Mouse (Mus musculus) liver, embryonic 13.5 days (tissue): ENCODE results near the gene Catsper4. TPM values are rescaled to one million over a fixed set of nuclear protein-coding genes. Genes with fewer than 3 reads are reported as not detected.

Experiments used
- ATAC-seq: fragments of 200-750 bp; cut with Nextera tagmentation; 2 replicates; pipeline ENCODE4 v1.8.0; 2017; ENCODE audit warnings: low read depth, mild to moderate bottlenecking, moderate number of reproducible peaks, moderate library complexity
- DNase-seq: peaks from one replicate; pipeline ENCODE4 v3.0.0; 2022
- H3K27ac ChIP-seq: fragments of 300-500 bp; sonication (generic); 2 replicates; pipeline ENCODE4 v1.5.1; 2015; ENCODE audit warnings: moderate library complexity, mild to moderate bottlenecking, inconsistent platforms
- H3K27me3 ChIP-seq: fragments of 300-500 bp; sonication (generic); 2 replicates; pipeline ENCODE4 v1.6.1; 2015; ENCODE audit warnings: mild to moderate bottlenecking, inconsistent platforms
- H3K36me3 ChIP-seq: fragments of 300-500 bp; sonication (generic); 2 replicates; pipeline ENCODE4 v1.6.1; 2015; ENCODE audit warnings: mild to moderate bottlenecking, inconsistent platforms
- H3K4me1 ChIP-seq: fragments of 300-500 bp; sonication (generic); replicated peaks from 2 replicates; pipeline ENCODE4 v1.6.1; 2015; ENCODE audit warnings: inconsistent platforms
- H3K4me2 ChIP-seq: fragments of 300-500 bp; sonication (generic); 2 replicates; pipeline ENCODE4 v1.6.1; 2015; ENCODE audit warnings: inconsistent platforms, mild to moderate bottlenecking, moderate library complexity
- H3K4me3 ChIP-seq: fragments of 300-500 bp; sonication (generic); replicated peaks from 2 replicates; pipeline ENCODE4 v1.5.1; 2015; ENCODE audit warnings: mild to moderate bottlenecking, inconsistent platforms
- H3K9ac ChIP-seq: fragments of 300-500 bp; sonication (generic); 2 replicates; pipeline ENCODE4 v1.6.1; 2015; ENCODE audit warnings: mild to moderate bottlenecking, inconsistent platforms
- H3K9me3 ChIP-seq: fragments of 300-500 bp; sonication (generic); replicated peaks from 2 replicates; pipeline ENCODE4 v1.6.1; 2016; ENCODE audit warnings: inconsistent platforms
- WGBS: fragments of 180-500 bp; shearing (Covaris S2); methylation state at CpG from one replicate; pipeline ENCODE4 v1.1.7; 2015; ENCODE audit not compliant: insufficient replicate concordance; 5-methylcytosine and 5-hydroxymethylcytosine counted together
- polyA plus RNA-seq: library from polyadenylated mRNA; unstranded; fragments of >200 nt; fragmentation: Nextera tagmentation; extraction: Ambion mirVana; gene quantifications from 2 replicates; pipeline ENCODE4 v1.2.1, GENCODE M21; 2015

Gene Catsper4
- polyA plus RNA-seq, 1 experiment from 2014 or later = not detected

DNA sequence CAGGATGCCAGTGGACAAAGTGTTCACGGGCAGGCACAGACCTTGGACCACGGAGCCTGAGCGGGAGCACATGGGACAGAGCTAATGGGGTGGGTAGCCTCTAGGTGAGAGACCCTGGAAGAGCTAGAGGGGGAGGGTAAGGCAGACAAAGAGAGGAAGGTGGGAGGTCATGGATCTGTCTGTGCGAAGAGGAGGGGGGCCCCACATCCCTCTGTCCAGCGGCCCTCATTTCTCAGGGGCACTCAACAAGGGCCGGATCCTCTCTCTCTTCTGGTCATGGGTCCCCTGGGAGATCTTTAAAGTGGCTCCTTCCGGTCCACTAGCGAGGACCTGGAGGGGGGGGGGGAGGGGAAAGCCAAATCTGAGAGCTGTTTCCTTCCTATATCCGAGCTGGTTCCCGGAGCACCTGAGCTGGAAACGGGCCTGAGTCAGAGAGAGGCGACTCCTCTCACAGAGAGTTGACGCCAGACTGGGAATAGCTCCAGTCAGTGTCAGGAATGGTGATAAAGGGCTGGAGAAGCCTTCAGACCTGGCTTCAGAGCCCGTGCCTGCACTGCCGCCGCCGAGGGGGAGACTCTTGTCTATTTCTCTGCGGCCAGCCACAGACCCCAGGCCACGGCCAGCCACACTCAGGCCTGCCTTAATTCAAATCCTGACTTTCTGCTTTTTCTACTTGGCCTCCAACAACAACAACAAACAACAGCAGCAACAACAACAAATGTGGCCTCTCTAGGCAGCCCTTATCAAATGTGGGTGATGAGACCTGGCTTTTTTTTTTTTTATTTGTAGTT, 29.4 kb upstream of the Catsper4 start:
- Histone ChIP-seq H3K9ac (no peak overlapping the region), H3K4me2 (no peak overlapping the region), H3K4me3 (no peak overlapping the region), H3K9me3 (no peaks in the 10 kb centered on the region), H3K36me3 (no peaks in the 10 kb centered on the region), H3K27me3 (peaks cover 57% of the 10 kb centered on the region), H3K4me1 (peaks cover 61% of the 10 kb centered on the region), H3K27ac (no peak overlapping the region)
- ATAC-seq (no peak), DNase-seq (no peak)
- WGBS = 23% methylated on average over 19 of the region's 19 CpGs

DNA sequence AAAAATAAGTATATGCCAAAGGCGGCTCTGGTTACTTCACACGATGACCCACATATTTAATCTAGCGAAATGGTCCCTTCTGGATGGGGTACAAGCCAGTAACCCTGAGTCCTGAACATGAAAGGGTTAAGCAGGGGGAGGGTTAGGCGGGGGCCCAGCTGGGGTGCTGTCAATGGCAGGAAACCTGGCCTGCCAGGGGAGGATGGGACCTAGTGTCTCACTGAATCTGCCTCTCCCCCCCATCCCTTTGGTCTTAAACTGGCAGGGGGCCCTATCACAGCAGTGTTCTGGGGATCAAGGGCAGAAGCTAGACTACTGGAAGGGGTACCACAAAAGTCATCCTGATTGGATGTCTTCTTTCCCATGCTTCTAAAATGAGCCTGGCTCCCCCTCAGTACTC, 28.7 kb upstream of the Catsper4 start:
- DNase-seq = no peak
- WGBS = 36% methylated on average over 4 of the region's 4 CpGs
- Histone ChIP-seq H3K9me3 (no peaks in the 10 kb centered on the region), H3K9ac (no peak overlapping the region), H3K27ac (no peak overlapping the region), H3K4me3 (no peak overlapping the region), H3K4me1 (peaks cover 69% of the 10 kb centered on the region), H3K4me2 (no peak overlapping the region), H3K27me3 (peaks cover 65% of the 10 kb centered on the region), H3K36me3 (no peaks in the 10 kb centered on the region)
- no peak for ATAC-seq

DNA sequence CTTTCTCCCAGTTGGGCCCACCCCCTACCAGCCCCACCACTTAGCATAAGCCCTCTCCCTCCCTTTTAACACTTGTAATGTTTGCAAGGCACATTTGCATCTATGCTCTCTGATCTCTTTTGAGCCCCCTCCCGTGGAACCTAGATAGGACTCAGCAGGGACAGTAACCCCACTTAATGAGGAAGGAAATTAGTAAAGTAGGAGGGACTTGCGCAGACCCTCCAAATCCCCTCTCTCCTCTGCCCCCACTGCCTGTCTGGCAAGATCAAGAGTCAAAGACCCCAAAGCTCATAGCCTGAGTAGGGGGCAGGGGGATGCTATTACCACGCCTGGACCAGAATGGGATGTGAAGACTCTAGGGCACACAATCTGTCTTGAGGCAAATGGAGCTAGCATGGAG, 27.7 kb upstream of the Catsper4 start:
- Histone ChIP-seq H3K36me3 (no peaks in the 10 kb centered on the region), H3K4me2 (no peak overlapping the region), H3K9ac (no peak overlapping the region), H3K9me3 (no peaks in the 10 kb centered on the region), H3K27ac (no peak overlapping the region), H3K4me3 (no peak overlapping the region), H3K27me3 (peaks cover 75% of the 10 kb centered on the region), H3K4me1 (peaks cover 79% of the 10 kb centered on the region)
- 43% methylated on average over 3 of the region's 3 CpGs for WGBS
- ATAC-seq (no peak), DNase-seq (no peak)

- ATAC-seq (no peak), DNase-seq (no peak)
- Histone ChIP-seq H3K9ac (no peak within 1 kb of the TSS; the same call in 1 of the 2 replicates), H3K27ac (no peak within 1 kb of the TSS; the same call in 1 of the 2 replicates), H3K4me3 (peak within 1 kb of the TSS; percentile 52), H3K9me3 (no peaks in the 10 kb centered on the region), H3K4me2 (peak within 1 kb of the TSS; percentile 68), H3K36me3 (no peaks in the 10 kb centered on the region), H3K4me1 (peaks cover 83% of the 10 kb centered on the region), H3K27me3 (peaks cover 85% of the 10 kb centered on the region)
- WGBS = 5% methylated on average over 13 of the region's 13 CpGs
Observed at GRCm38 (mm10) chr4:134253722-134254324, 26.6 kb upstream of the Catsper4 start, which contains the start of gene Grrp1. Gene Grrp1 (minus strand): TSS chr4:134254106.

DNA sequence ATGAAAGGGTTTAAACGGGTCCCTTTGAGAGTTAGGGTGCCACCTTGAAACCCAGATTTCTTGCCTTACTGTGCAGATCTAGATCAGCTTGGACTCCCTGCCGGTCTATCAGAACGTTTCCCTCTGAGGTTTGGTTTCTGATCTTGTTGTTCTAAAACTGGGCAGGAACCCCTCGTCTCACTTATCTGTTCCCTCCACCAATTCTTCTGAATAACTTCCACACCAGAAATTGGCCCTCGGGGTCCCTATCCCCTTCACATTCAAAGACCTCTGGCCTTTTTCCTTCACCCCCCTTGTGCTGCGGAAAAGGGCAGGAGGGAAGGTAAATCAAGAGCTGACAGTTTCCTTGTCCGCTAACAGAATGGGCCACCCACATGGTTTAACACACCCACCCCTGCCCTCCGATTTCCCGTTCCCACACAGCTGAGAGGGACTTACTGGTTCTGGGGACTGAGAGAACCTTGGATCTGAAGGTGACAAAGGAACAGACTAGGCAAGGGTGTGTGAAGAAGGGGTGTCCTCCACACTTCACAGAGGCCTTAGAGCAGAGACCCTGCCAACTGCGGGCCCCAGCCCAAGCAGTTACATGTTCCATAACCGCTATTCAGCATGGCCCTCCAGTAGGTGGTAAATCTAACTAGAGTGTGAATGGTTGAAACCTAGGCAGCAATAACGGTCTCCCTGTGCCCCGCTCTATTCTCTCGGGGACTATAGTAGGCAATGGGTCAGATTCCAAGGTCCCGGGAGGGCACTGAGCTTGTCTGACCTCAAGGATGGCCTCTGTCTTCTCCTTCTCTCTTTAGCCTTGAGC, 25.9 kb upstream of the Catsper4 start:
- no peak for DNase-seq
- H3K36me3 ChIP-seq = no peaks in the 10 kb centered on the region
- no peak overlapping the region for H3K27ac ChIP-seq
- H3K4me1 ChIP-seq = peaks cover 77% of the 10 kb centered on the region
- peak overlapping the region; percentile 68 for H3K4me2 ChIP-seq
- peak overlapping the region; percentile 52 for H3K4me3 ChIP-seq
- no peaks in the 10 kb centered on the region for H3K9me3 ChIP-seq
- no peak for ATAC-seq
- 15% methylated on average over 15 of the region's 15 CpGs for WGBS
- no peak overlapping the region for H3K9ac ChIP-seq
- H3K27me3 ChIP-seq = peaks cover 92% of the 10 kb centered on the region

DNA sequence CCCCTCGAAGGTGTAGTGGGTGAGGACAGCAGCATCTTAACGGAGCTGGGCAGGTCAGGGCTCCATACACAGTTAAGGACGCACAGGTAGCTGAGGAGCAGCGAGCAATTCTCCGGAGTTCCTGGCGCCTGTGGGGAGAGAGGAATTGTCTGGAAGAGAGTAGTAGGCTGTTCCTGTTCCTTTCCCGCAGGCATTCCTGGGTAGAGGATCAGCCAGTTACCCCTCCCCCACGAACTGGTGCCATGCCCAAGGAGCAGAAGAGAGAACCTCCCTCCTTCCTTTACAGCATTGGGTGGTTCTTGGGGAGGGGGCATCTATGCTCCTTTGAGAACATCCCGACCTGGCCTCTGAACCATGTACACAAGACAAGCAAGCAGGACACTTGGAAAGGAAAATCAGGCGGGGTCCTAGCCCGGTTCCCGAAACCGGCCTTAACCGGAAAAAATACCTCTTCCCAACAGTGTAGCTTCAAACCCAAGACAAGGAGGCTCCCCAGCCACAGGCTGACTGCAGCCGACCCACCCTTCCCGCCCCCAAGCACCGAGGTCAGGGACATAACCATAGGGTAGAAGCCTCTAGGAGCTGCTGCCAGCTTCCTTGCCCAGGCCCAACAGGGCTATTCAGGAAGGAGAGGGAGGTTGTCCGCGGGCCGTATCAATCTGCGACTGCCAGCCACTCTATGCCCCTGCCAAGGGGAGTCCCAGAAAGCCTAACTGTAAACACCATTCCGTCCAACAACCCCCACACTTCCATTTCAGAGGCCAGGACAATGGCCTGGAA, 25.1 kb upstream of the Catsper4 start:
- H3K36me3 ChIP-seq = no peaks in the 10 kb centered on the region
- no peaks in the 10 kb centered on the region for H3K9me3 ChIP-seq
- peaks cover 69% of the 10 kb centered on the region for H3K4me1 ChIP-seq
- no peak for DNase-seq
- no peak overlapping the region for H3K27ac ChIP-seq
- H3K9ac ChIP-seq = no peak overlapping the region; the same call in 1 of the 2 replicates
- peaks cover 98% of the 10 kb centered on the region for H3K27me3 ChIP-seq
- ATAC-seq = 0 out of 2 replicates have a peak, but pooled peaks have one; percentile 6
- H3K4me2 ChIP-seq = peak overlapping the region; percentile 68
- 7% methylated on average over 22 of the region's 22 CpGs for WGBS
- peak overlapping the region; percentile 52 for H3K4me3 ChIP-seq

DNA sequence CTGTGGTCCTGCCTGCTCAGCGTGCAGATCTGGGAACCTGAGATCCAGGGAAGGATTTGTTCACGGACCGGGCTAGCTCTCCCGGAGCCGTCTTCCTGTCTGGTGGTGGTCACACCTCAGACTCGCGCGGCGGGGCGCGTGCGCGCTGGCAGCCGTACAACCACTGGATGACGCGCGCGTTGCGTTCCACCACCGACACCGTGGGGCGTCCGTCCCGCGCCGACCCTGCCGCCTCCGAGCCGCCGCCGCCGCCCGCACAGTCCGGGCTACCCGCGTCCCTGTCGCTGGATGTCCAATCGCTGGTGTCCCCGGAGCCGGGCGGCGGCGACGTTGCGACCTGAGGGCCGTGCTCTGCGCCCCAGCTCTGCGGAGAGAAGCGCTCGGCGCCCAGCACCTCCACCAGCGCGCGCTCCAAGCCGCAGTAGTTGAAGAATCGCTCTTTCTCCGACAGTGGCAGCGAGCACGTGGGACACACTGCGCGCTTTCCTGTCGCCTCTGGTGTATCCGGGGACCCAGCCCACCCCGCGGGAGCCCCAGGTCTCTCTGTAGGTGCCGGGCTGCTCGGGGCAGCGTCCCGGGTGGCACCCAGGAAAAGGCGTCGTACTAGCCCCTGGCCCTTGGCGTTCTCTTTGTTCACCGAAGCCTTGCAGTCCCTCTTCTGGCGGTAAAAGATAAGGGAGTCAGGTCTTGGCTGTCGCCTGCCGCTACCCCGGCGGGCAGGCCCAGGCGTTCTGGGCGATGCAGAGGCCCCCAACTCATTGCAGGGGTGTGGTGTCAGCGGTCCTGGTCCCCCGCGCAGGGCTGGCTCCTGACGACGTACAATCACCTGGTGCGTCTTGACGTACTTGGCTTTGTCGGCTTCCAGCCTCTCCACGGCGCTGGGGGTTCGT, 24.3 kb upstream of the Catsper4 start:
- DNase-seq = peak; percentile 45
- WGBS = under 1% methylated on average over 91 of the region's 91 CpGs
- peaks cover 100% of the 10 kb centered on the region for H3K27me3 ChIP-seq
- H3K9me3 ChIP-seq = no peaks in the 10 kb centered on the region
- peak overlapping the region; percentile 68 for H3K4me2 ChIP-seq
- no peaks in the 10 kb centered on the region for H3K36me3 ChIP-seq
- no peak overlapping the region for H3K27ac ChIP-seq
- peaks cover 62% of the 10 kb centered on the region for H3K4me1 ChIP-seq
- H3K4me3 ChIP-seq = peak overlapping the region; percentile 52
- H3K9ac ChIP-seq = peak overlapping the region; percentile 35; the same call in 1 of the 2 replicates
- peak; percentile 49 for ATAC-seq

- DNase-seq (no peak), ATAC-seq (no peak)
- 17% methylated on average over 10 of the region's 10 CpGs for WGBS
- H3K36me3 ChIP-seq = no peaks in the 10 kb centered on the region
- peak overlapping the region; percentile 52 for H3K4me3 ChIP-seq
- H3K27me3 ChIP-seq = peaks cover 100% of the 10 kb centered on the region
- peaks cover 58% of the 10 kb centered on the region for H3K4me1 ChIP-seq
- no peaks in the 10 kb centered on the region for H3K9me3 ChIP-seq
- H3K27ac ChIP-seq = no peak overlapping the region
- peak overlapping the region; percentile 68 for H3K4me2 ChIP-seq
- no peak overlapping the region for H3K9ac ChIP-seq
Observed at GRCm38 (mm10) chr4:134250930-134251240, 23.7 kb upstream of the Catsper4 start.

DNA sequence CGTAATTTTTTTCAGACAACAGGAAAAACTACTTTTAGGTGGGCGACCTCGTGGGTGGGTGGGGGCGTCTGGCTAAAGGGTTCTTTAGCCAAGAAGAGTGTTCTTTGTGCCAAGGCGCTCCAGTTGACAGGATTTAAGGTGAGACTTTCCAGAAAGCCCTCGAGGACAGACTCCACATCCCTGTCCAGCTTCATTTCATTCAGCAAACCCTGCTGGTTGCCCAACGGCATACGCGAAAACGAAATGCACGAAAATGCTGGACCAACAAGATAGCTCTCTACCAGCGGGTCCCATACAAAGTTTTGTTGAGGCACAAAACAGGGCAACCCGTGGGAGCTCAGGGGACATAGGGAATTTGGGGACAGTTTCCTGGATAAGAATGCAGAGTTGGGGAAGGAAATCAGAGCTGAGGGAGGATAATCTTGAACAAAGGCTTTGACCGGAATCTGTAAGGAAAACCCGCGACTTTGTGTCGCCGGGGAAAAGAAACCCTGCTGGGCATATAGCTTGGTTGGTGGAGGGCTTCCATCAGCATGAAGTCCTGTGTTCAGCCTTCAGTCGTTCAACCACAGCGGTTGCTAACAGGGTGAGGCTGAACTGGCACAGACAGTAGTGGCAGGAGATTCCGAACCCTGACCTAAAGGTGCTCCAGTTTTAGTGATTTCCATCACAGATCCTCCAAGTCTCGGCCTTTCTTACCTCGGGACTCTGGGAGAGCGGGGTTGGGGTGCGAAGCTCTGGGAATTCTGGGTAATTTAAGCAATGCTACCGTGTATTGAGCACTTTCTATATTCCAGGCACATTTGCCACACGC, 23.1 kb upstream of the Catsper4 start:
- Histone ChIP-seq H3K36me3 (no peaks in the 10 kb centered on the region), H3K27me3 (peaks cover 96% of the 10 kb centered on the region), H3K9me3 (no peaks in the 10 kb centered on the region), H3K4me2 (peak overlapping the region; percentile 68), H3K4me3 (peak overlapping the region; percentile 52), H3K4me1 (peaks cover 59% of the 10 kb centered on the region), H3K9ac (no peak overlapping the region), H3K27ac (no peak overlapping the region)
- 15% methylated on average over 27 of the region's 27 CpGs for WGBS
- ATAC-seq = no peak
- no peak for DNase-seq
